Mouse (Mus musculus) heart, adult 8-10 months (tissue): ENCODE data around the gene Plac9a. TPM values are rescaled to one million over a fixed set of nuclear protein-coding genes. Genes with fewer than 3 reads are reported as not detected.

Experiments used
- DNase-seq: peaks from one replicate; pipeline ENCODE4 v3.0.0; 2022; ENCODE audit warnings: low spot score
- total RNA-seq, 4 experiments: library from RNA; stranded (reverse); gene quantifications; 2 replicates each; pipeline ENCODE4 v1.2.4; 2022

The Plac9a gene
- total RNA-seq, 4 experiments from 2014 or later: 0.88 to 5.5 (median 3.0) TPM

GRCm38 (mm10) chr14:25838411-25838810 is 64.5 kb downstream of the Plac9a start:
- DNase-seq: no peak

Other genes with a start within 250 kb of the Plac9a start
- gene Ppif, start 208.9 kb downstream of the Plac9a start, total RNA-seq: 100 to 1,000 TPM; 300 to 329 (median 307) TPM
- 10 to 100 TPM; 28.3 to 37.1 (median 32.0) TPM for gene Zcchc24, start 134.1 kb downstream of the Plac9a start, total RNA-seq
- 10 to 100 TPM; 79.8 to 88.1 (median 84.4) TPM for gene Anxa11, start 60.9 kb downstream of the Plac9a start, total RNA-seq
- gene Tmem254a, start 24.6 kb upstream of the Plac9a start, total RNA-seq: under 1 TPM in 3 of 4 experiments, not detected in 1; 0.35 to 0.75 (median 0.50) TPM
- not detected for gene Cphx1, start 35.2 kb upstream of the Plac9a start, total RNA-seq
- under 1 TPM in 1 of 4 experiments, not detected in 3; 0.13 TPM for gene Duxbl1, start 75.5 kb upstream of the Plac9a start, total RNA-seq
- 10 to 100 TPM; 14.5 to 21.1 (median 17.6) TPM for gene Gm9780, start 139.6 kb upstream of the Plac9a start, total RNA-seq
- 1 to 10 TPM; 1.6 to 7.9 (median 4.6) TPM for gene Tmem254c, start 164.3 kb upstream of the Plac9a start, total RNA-seq
- not detected for gene Cphx2, start 178.4 kb upstream of the Plac9a start, total RNA-seq
- not detected for gene Cphx3, start 179.2 kb upstream of the Plac9a start, total RNA-seq
- gene Duxbl2, start 215.2 kb upstream of the Plac9a start, total RNA-seq: not detected